Mouse (Mus musculus) lung, postnatal 0 days (tissue): Measurements from ENCODE around the gene Gm10382.

Source experiments
- CTCF ChIP-seq: IDR thresholded peaks from 2 replicates; pipeline ENCODE4 v1.5.1; 2016; ENCODE audit warnings: antibody characterized with exemption, mild to moderate bottlenecking
- EP300 ChIP-seq: IDR thresholded peaks from 2 replicates; pipeline ENCODE4 v1.6.1; 2016; ENCODE audit warnings: antibody characterized with exemption, mild to moderate bottlenecking, control low read depth

DNA sequence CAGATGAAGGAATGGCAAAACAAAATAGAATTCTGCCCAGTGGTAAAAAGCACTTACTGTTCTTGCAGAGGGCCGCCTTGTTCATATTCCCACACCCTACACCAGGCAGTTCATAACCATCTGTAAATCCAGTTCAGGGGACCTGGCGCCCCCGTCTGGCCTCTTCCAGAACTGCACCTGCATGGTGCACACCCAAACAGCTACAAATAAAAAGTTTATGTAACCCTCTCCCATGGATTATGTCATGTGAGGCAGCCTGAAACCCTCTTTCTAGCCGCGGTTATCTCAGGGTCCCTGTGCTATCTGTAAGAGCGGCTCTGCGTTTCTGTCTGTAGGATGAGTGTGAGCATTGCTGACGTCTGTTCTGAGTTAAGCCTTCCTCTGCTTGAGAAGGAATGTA lies 40.6 kb upstream of the Gm10382 start:
- TF ChIP-seq CTCF (peak; percentile 79), EP300 (no peak)
